Mouse (Mus musculus): ENCODE measurements around the gene Lrrc74a.

GRCm38 (mm10) chr12:86715401-86715800, 18.8 kb upstream of the Lrrc74a start:
- TF ChIP-seq CTCF (IDR thresholded peaks at IDR 0.05; ENCODE audit: control insufficient read depth, insufficient read depth, insufficient read length) (peak; percentile 37), MYOG (IDR thresholded peaks at IDR 0.05; ENCODE audit: control insufficient read depth, extremely low read depth, insufficient read length) (no peak), CEBPB (IDR thresholded peaks at IDR 0.05; ENCODE audit: low read depth) (no peak), FOSL1 (IDR thresholded peaks at IDR 0.05; ENCODE audit: insufficient read depth, low read length, poor library complexity, severe bottlenecking) (no peak), USF1 (IDR thresholded peaks at IDR 0.05; ENCODE audit: low read depth) (no peak), MAX (IDR thresholded peaks at IDR 0.05) (no peak)
